Mouse (Mus musculus): Measurements from ENCODE around the gene Ear6.

DNA sequence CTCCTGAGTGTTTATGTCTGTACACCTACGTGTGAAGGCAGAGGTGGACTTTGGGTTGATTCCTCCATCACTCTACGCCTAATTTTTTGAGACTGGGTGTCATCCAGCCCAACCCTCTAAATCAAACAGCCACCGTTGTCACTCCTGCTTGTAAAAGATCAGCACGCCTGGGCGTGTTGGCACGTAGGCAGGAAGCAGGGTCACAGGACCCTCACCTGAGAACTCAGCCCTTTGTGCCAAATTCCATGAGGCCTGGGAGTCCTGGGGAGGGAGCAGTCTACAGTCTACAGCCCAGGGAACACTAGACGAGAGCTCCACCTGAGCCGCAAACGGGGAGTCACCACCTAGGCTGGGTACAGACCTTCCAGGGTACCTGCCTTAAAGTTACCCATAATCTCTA is 50.3 kb downstream of the Ear6 start:
- TF ChIP-seq POLR2A (IDR thresholded peaks at IDR 0.05; ENCODE audit: borderline replicate concordance, extremely low read depth, insufficient read depth, insufficient read length, poor library complexity, severe bottlenecking) (no peak), CTCF (IDR thresholded peaks at IDR 0.05; ENCODE audit: borderline replicate concordance, extremely low read depth, insufficient read depth, insufficient read length) (no peak)

Data from brain, embryonic 14.5 days (tissue).